Mouse (Mus musculus) heart, adult 2 months (tissue): Measurements from ENCODE around the gene Ppp4r3a. TPM values are rescaled to one million over a fixed set of nuclear protein-coding genes. Genes with fewer than 3 reads are reported as not detected.

Source experiments
- DNase-seq, 2 experiments: peaks; one replicate each; pipeline ENCODE4 v3.0.0; 2021
- H3K27ac ChIP-seq: fragments of 200-600 bp; 2 replicates; pipeline ENCODE4 v1.8.1; 2022
- H3K27me3 ChIP-seq: fragments of 200-500 bp; 2 replicates; pipeline ENCODE4 v1.6.1; 2012; ENCODE audit warnings: mild to moderate bottlenecking, low read length, inconsistent platforms, mixed read lengths; ENCODE audit not compliant: control insufficient read depth, insufficient read depth
- H3K36me3 ChIP-seq: fragments of 200-500 bp; 2 replicates; pipeline ENCODE4 v1.6.1; 2012; ENCODE audit warnings: low read length, inconsistent platforms; ENCODE audit not compliant: control insufficient read depth, insufficient read depth
- H3K4me1 ChIP-seq: fragments of 200-500 bp; 2 replicates; pipeline ENCODE4 v1.6.1; 2011; ENCODE audit warnings: low read length; ENCODE audit not compliant: control insufficient read depth, insufficient read depth
- H3K4me3 ChIP-seq: fragments of 200-600 bp; 2 replicates; pipeline ENCODE4 v1.8.1; 2022
- H3K79me2 ChIP-seq: fragments of 200-500 bp; replicated peaks from 2 replicates; pipeline ENCODE4 v1.6.1; 2012; ENCODE audit warnings: mild to moderate bottlenecking, inconsistent platforms, low read length, moderate library complexity, mixed read lengths; ENCODE audit not compliant: control insufficient read depth, insufficient read depth
- H3K9ac ChIP-seq: fragments of 200-500 bp; 2 replicates; pipeline ENCODE4 v1.6.1; 2012; ENCODE audit warnings: low read depth, mild to moderate bottlenecking, control low read depth, inconsistent platforms, low read length, mixed read lengths
- CTCF ChIP-seq: fragments of 200-600 bp; IDR thresholded peaks from 2 replicates; pipeline ENCODE4 v1.8.1; 2022; ENCODE audit warnings: antibody characterized with exemption, mild to moderate bottlenecking, moderate library complexity
- EP300 ChIP-seq: fragments of 200-500 bp; IDR thresholded peaks from 2 replicates; pipeline ENCODE4 v1.6.1; 2011; ENCODE audit warnings: low read depth, low read length, control low read depth; ENCODE audit not compliant: insufficient read depth
- POLR2A ChIP-seq: fragments of 200-500 bp; IDR thresholded peaks from 2 replicates; pipeline ENCODE4 v1.6.1; 2011; ENCODE audit warnings: mild to moderate bottlenecking, low read depth, low read length, control low read depth; ENCODE audit not compliant: insufficient read depth
- WGBS: fragments of 180-500 bp; shearing (Covaris S2); methylation state at CpG from one replicate; pipeline ENCODE4 v1.1.7; 2018; 5-methylcytosine and 5-hydroxymethylcytosine counted together
- intact Hi-C: fragments of 180-260 bp; cut with DNase I; formaldehyde crosslinking; loops from one replicate; pipeline ENCODE4 v1.15.1; 2025
- polyA plus RNA-seq: library from polyadenylated mRNA; depleted of rRNA; stranded (reverse); fragments of >200 nt; gene quantifications from 2 replicates; pipeline ENCODE4 v1.2.3, GENCODE M21; 2012
- total RNA-seq, 2 experiments: library from RNA; stranded (reverse); gene quantifications; 2 replicates each; pipeline ENCODE4 v1.2.3; 2021

Gene Ppp4r3a
- total and polyA plus RNA-seq, 3 experiments: 6.7 to 23.7 (median 22.7) TPM

DNA sequence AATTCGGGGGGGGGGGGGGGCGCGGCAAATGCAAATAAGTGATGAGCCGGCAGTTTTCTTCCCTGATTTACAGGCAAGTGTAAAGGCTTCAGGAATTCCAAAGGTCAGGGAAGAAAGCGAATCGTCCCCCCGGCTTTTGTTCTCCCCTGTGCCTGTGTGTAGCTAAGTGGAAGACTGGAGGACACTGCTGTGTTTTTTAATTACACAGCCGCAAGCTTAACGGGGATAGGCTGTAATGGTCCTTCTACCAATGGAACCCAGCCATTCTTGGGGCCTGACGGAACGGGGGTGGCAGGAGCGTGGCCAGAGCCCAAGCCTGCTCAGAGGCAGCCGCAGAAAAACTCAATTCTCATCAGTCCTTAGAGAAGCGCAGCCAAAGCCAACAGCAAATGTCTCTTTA is 56.6 kb downstream of the Ppp4r3a start:
- DNase-seq: no peak

DNA sequence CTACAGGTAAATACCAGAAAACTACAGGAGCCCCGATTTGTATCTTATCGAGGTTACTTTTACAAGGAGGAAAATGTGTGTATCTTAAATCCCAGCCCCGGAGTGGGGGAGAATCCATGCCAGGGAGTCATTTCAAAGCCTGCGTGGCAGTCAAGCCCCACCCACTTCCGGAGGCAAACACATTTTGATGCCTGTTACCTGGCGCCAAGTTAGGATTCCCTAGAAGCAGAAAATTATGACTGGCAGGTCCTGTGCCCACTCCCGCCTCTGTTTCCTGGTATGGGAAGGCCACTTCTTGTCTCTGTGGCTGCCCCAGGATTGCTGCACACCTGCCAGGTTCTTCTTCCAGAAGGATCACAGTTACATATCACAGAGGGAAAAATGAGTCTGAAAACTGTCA is 57.0 kb downstream of the Ppp4r3a start:
- no peak overlapping the region for H3K9ac ChIP-seq
- H3K79me2 ChIP-seq: no peaks in the 10 kb centered on the region
- H3K27ac ChIP-seq: no peak overlapping the region
- DNase-seq: no peak
- peaks cover 7% of the 10 kb centered on the region for H3K4me1 ChIP-seq
- TF ChIP-seq EP300 (no peak), POLR2A (no peak)
- H3K27me3 ChIP-seq: no peaks in the 10 kb centered on the region; the same call in 1 of the 2 replicates
- H3K4me3 ChIP-seq: no peak overlapping the region
- no peaks in the 10 kb centered on the region for H3K36me3 ChIP-seq
- intact Hi-C loops: loop anchor here (2.0 to 5.0 kb wide), 2 partner anchors 14 to 34 kb away; no protein-coding TSS in a partner anchor
- WGBS: 58% methylated on average over 7 of the region's 7 CpGs

More for the DNA sequence above, 56.6 kb downstream of the Ppp4r3a start:
- Histone ChIP-seq H3K79me2 (no peaks in the 10 kb centered on the region), H3K4me3 (peak overlapping the region; percentile 15; the same call in 1 of the 2 replicates), H3K9ac (no peak overlapping the region), H3K4me1 (peaks cover 7% of the 10 kb centered on the region), H3K27me3 (no peaks in the 10 kb centered on the region; the same call in 1 of the 2 replicates), H3K36me3 (no peaks in the 10 kb centered on the region), H3K27ac (peak overlapping the region; percentile 75)
- no peak for TF ChIP-seq EP300
- TF ChIP-seq POLR2A: no peak
- TF ChIP-seq CTCF: no peak
- intact Hi-C loops: loop anchor here (2.0 to 5.0 kb wide), 2 partner anchors 14 to 35 kb away; no protein-coding TSS in a partner anchor
- WGBS: 25% methylated on average over 14 of the region's 14 CpGs

DNA sequence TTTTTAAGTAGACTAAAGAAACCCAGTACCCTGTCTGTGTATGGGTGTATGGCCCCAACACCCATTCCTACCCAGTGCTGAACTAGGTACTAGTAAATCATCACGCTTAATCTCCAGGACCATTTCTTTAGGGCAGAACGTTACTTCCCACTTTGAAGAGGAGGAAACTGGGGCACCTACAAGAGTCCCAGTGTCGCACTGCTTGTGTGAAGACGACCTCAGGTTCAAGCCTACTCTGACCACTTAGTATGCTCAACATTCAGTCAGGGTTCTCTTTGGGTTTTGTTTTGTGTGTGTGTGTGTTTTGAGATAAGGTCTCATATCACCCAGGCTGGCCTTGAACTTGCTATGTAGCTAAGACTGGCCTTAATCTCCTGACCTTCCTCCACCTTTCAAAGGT is 57.5 kb downstream of the Ppp4r3a start:
- intact Hi-C loops: loop anchor here (2.0 to 5.0 kb wide), 2 partner anchors 13 to 34 kb away; no protein-coding TSS in a partner anchor
- H3K79me2 ChIP-seq: no peaks in the 10 kb centered on the region
- DNase-seq: no peak
- 85% methylated on average over 4 of the region's 4 CpGs for WGBS
- no peak for TF ChIP-seq CTCF
- no peak overlapping the region for H3K9ac ChIP-seq
- H3K4me3 ChIP-seq: no peak overlapping the region
- peaks cover 7% of the 10 kb centered on the region for H3K4me1 ChIP-seq
- H3K36me3 ChIP-seq: no peaks in the 10 kb centered on the region
- no peak overlapping the region for H3K27ac ChIP-seq
- H3K27me3 ChIP-seq: no peaks in the 10 kb centered on the region; the same call in 1 of the 2 replicates

DNA sequence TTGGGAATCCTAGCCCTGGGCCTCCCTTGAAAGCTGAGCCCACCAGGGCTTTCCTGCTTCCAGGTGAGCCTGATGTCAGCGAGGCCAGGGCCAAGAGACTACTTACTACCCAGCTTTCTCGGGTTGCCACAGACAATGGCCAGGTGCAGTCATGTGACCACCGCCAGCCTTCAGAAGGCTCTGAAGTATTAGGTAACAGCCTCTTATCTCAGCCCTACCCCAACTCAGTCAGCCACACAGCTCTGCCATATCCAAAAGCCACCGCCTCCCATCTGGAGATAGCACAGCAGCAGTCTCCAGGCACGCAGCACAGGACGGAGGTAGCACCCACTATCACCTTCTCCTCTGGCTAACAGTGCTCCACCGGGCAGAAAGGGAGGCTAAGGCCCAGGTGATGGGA is 58.1 kb downstream of the Ppp4r3a start:
- Histone ChIP-seq H3K27me3 (no peaks in the 10 kb centered on the region; the same call in 1 of the 2 replicates), H3K27ac (no peak overlapping the region), H3K79me2 (no peaks in the 10 kb centered on the region), H3K4me1 (peaks cover 7% of the 10 kb centered on the region), H3K9ac (no peak overlapping the region), H3K4me3 (no peak overlapping the region), H3K36me3 (no peaks in the 10 kb centered on the region)
- WGBS: 63% methylated on average over 7 of the region's 7 CpGs
- DNase-seq: no peak
- intact Hi-C loops: loop anchor here (5.0 kb wide), 1 partner anchor 33 kb away; no protein-coding TSS in a partner anchor
- TF ChIP-seq POLR2A (no peak), CTCF (no peak), EP300 (no peak)

DNA sequence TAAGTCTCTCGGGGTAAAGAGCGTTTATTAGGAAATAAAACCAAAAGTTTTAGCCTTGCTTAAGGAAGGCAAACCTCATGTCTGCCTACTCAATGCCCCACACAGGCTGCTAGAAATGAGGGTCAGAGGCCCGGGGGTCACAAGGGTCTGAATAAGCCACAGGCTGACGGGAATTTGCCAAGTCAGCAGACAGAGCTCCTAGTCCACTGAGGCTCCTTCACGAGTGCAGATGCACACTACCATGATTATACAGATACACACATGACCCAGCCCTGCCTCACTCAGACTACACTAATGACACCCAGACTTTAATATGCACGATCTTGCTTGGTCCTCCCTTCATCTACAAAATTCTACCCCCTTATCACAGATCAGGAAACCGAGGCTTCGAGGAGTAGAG is 58.7 kb downstream of the Ppp4r3a start:
- Histone ChIP-seq H3K27me3 (no peaks in the 10 kb centered on the region; the same call in 1 of the 2 replicates), H3K4me3 (no peak overlapping the region), H3K9ac (no peak overlapping the region), H3K27ac (no peak overlapping the region), H3K79me2 (no peaks in the 10 kb centered on the region), H3K4me1 (peaks cover 7% of the 10 kb centered on the region), H3K36me3 (no peaks in the 10 kb centered on the region)
- 73% methylated on average over 8 of the region's 8 CpGs for WGBS
- intact Hi-C loops: loop anchor here (5.0 kb wide), 1 partner anchor 33 kb away; no protein-coding TSS in a partner anchor
- DNase-seq: no peak
- TF ChIP-seq EP300 (no peak), CTCF (no peak), POLR2A (no peak)

DNA sequence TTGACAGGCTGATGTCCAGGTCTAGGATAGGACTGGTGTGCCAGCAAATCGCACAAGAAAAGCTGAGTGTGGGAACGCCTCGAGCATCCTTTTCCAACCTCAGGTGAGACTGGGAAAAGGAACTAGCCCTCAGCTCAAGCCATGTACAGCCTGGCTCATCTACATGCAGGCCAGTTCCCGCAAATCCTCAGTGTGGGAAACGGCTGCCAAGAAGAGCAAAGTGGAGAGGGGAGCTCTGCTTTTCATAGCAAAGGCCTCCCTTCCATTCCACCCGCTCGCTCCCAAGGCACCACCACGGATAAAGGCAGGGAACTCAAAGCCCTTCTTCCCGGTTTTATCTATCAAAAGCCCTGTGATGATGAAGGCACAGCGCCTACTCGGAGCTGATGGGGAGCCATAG is 60.4 kb downstream of the Ppp4r3a start:
- no peaks in the 10 kb centered on the region; the same call in 1 of the 2 replicates for H3K27me3 ChIP-seq
- no peak overlapping the region for H3K9ac ChIP-seq
- intact Hi-C loops: no loop called here
- no peaks in the 10 kb centered on the region for H3K36me3 ChIP-seq
- 88% methylated on average over 11 of the region's 11 CpGs for WGBS
- no peak for DNase-seq
- H3K4me3 ChIP-seq: no peak overlapping the region
- TF ChIP-seq EP300 (no peak), POLR2A (no peak), CTCF (no peak)
- peaks cover 14% of the 10 kb centered on the region for H3K4me1 ChIP-seq
- no peak overlapping the region for H3K27ac ChIP-seq
- H3K79me2 ChIP-seq: no peaks in the 10 kb centered on the region
